Mouse (Mus musculus) midbrain, embryonic 12.5 days (tissue): ENCODE measurements around the gene Vezt. TPM values are rescaled to one million over a fixed set of nuclear protein-coding genes. Genes with fewer than 3 reads are reported as not detected.

Experiments
- ATAC-seq: fragments of 200-750 bp; cut with Nextera tagmentation; 2 replicates; pipeline ENCODE4 v1.8.0; 2017; ENCODE audit warnings: low read depth, moderate TSS enrichment, moderate library complexity; ENCODE audit not compliant: low FRiP score
- H3K27ac ChIP-seq: fragments of 300-500 bp; sonication (generic); replicated peaks from 2 replicates; pipeline ENCODE4 v1.5.1; 2016; ENCODE audit warnings: mild to moderate bottlenecking
- H3K27me3 ChIP-seq: fragments of 300-500 bp; sonication (generic); 2 replicates; pipeline ENCODE4 v1.6.1; 2016; ENCODE audit warnings: mild to moderate bottlenecking
- H3K36me3 ChIP-seq: fragments of 300-500 bp; sonication (generic); 2 replicates; pipeline ENCODE4 v1.6.1; 2016
- H3K4me1 ChIP-seq: fragments of 300-500 bp; sonication (generic); 2 replicates; pipeline ENCODE4 v1.6.1; 2016
- H3K4me2 ChIP-seq: fragments of 300-500 bp; sonication (generic); replicated peaks from 2 replicates; pipeline ENCODE4 v1.6.1; 2016; ENCODE audit warnings: mild to moderate bottlenecking, moderate library complexity
- H3K4me3 ChIP-seq: fragments of 300-500 bp; sonication (generic); 2 replicates; pipeline ENCODE4 v1.5.1; 2016; ENCODE audit warnings: mild to moderate bottlenecking
- H3K9ac ChIP-seq: fragments of 300-500 bp; sonication (generic); replicated peaks from 2 replicates; pipeline ENCODE4 v1.6.1; 2016; ENCODE audit warnings: mild to moderate bottlenecking, moderate library complexity
- H3K9me3 ChIP-seq: fragments of 300-500 bp; sonication (generic); 2 replicates; pipeline ENCODE4 v1.6.1; 2016; ENCODE audit warnings: mild to moderate bottlenecking
- WGBS: fragments of 180-500 bp; shearing (Covaris S2); methylation state at CpG from one replicate; pipeline ENCODE4 v1.1.7; 2016; 5-methylcytosine and 5-hydroxymethylcytosine counted together
- polyA plus RNA-seq: library from polyadenylated mRNA; unstranded; fragments of >200 nt; fragmentation: Nextera tagmentation; extraction: Ambion mirVana; gene quantifications from 2 replicates; pipeline ENCODE4 v1.2.1, GENCODE M21; 2016

The Vezt gene
- polyA plus RNA-seq, 1 experiment from 2014 or later = 55.2 TPM

DNA sequence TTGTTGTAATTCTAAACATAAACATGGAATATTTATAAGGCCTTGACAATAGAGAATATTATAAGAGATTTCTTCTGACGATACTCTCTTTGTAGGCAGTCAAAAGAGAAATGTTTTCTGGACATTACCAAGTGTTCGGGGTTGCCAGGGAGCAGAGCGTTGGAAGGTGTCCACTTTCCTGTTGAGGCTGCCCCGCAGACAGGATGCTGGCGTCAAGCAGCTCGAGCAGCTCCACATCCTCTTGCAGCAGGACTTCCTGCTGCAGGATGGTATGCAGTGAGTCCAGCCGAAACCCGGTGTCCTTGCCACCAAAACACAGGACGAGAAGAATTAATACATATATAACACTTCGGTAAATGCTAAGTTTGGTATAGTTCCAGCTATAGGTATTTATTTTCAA, 35.4 kb downstream of the Vezt start:
- no peak overlapping the region for H3K27ac ChIP-seq
- H3K4me3 ChIP-seq = no peak overlapping the region
- no peak for ATAC-seq
- no peaks in the 10 kb centered on the region for H3K27me3 ChIP-seq
- no peaks in the 10 kb centered on the region for H3K9me3 ChIP-seq
- no peaks in the 10 kb centered on the region for H3K4me1 ChIP-seq
- H3K9ac ChIP-seq = no peak overlapping the region
- H3K36me3 ChIP-seq = peaks cover 80% of the 10 kb centered on the region
- WGBS = 95% methylated on average over 10 of the region's 10 CpGs
- H3K4me2 ChIP-seq = no peak overlapping the region

DNA sequence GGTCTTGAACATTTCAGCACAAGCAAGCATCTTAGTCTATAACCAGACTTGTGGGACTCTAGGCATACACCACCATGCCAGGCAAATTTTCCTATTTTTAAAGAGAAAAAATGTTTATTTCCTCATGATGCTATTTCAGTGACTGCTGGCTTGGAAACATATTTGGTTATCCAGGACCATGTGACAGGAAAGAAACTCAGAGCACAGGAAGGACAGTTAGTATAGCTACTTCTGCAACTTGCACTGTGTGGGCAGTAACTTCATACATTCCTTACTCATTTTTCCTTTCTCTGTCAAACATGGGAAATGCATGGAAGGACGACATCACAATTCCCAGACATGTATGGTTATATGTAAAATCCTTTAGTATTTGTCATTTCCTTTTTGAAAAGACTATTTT, 36.3 kb downstream of the Vezt start:
- no peaks in the 10 kb centered on the region for H3K27me3 ChIP-seq
- H3K4me2 ChIP-seq = no peak overlapping the region
- H3K4me3 ChIP-seq = no peak overlapping the region
- no peaks in the 10 kb centered on the region for H3K9me3 ChIP-seq
- H3K9ac ChIP-seq = no peak overlapping the region
- peaks cover 89% of the 10 kb centered on the region for H3K36me3 ChIP-seq
- H3K27ac ChIP-seq = no peak overlapping the region
- H3K4me1 ChIP-seq = no peaks in the 10 kb centered on the region
- 100% methylated on average over 1 of the region's 1 CpGs for WGBS
- ATAC-seq = no peak

GRCm38 (mm10) chr10:93995100-93995499, 40.5 kb downstream of the Vezt start:
- 100% methylated on average over 1 of the region's 1 CpGs for WGBS
- Histone ChIP-seq H3K4me3 (no peak overlapping the region), H3K4me1 (no peaks in the 10 kb centered on the region), H3K36me3 (peaks cover 86% of the 10 kb centered on the region), H3K27ac (no peak overlapping the region), H3K9ac (no peak overlapping the region), H3K9me3 (no peaks in the 10 kb centered on the region), H3K27me3 (no peaks in the 10 kb centered on the region), H3K4me2 (no peak overlapping the region)
- ATAC-seq = no peak

DNA sequence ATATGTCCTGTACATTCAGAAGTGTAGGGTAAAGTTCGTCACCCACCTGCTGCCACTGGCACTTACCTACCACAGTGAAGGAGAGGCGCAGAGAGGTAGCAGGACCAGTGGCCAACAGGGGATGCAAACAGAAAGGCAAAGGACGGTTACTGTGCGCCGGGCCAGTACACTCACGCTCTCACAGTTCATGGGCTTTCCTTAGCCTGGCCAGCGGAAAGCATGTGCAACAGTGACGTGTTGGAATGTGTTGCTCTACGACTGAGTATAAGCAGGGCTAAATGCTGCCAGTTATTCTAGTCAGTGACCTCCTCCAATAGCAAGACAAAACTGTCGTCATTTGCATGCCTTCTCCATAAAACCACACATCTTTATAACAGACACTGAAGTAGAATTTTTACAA, 41.5 kb downstream of the Vezt start:
- Histone ChIP-seq H3K9me3 (no peaks in the 10 kb centered on the region), H3K4me2 (no peak overlapping the region), H3K4me3 (no peak overlapping the region), H3K27ac (no peak overlapping the region), H3K36me3 (peaks cover 86% of the 10 kb centered on the region), H3K4me1 (no peaks in the 10 kb centered on the region), H3K9ac (no peak overlapping the region), H3K27me3 (no peaks in the 10 kb centered on the region)
- WGBS = 96% methylated on average over 10 of the region's 10 CpGs
- ATAC-seq = no peak

DNA sequence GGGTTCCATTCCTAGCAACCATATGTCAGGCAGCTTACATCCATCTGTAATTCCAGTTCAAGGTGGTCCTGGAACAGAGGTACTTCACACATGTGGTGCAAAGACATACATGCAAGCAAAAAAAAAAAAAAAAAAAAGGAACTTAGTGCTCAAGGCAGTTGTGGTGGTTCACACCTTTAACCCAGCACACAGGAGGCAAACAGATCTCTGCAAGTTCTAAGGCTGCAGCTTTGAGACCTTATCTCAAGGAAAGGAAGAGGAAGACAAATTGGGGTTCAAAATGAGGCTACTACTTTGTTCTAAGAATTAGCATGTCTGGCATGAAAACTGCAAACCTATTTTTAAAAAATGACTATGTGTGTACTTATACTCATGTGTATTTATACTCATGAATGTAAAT, 50.3 kb downstream of the Vezt start:
- Histone ChIP-seq H3K27me3 (no peaks in the 10 kb centered on the region), H3K4me3 (no peak overlapping the region), H3K9me3 (no peaks in the 10 kb centered on the region), H3K36me3 (peaks cover 64% of the 10 kb centered on the region), H3K9ac (no peak overlapping the region), H3K27ac (no peak overlapping the region), H3K4me1 (no peaks in the 10 kb centered on the region), H3K4me2 (no peak overlapping the region)
- no peak for ATAC-seq

DNA sequence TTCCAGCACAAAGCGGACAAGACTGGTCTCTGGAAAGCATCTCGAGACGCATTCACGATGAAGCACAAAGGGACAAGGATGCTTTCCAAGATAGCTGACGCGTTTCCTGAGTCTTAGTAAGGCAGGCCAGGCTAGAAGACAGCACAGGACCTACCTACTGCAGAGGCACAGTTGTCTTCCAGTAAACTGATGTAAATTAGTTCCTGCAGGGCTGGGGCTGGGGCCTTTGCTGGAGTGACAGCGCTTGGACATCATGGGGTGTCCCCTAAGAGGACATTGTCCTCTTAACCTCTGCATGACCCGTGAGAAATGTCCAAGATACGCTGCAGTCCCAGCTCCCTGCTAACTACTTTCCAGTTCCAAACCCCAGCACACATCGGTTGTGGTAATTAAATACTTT, 66.3 kb downstream of the Vezt start:
- no peak for ATAC-seq
- no peaks in the 10 kb centered on the region for H3K9me3 ChIP-seq
- H3K4me2 ChIP-seq = no peak overlapping the region
- peaks cover 49% of the 10 kb centered on the region for H3K36me3 ChIP-seq
- no peaks in the 10 kb centered on the region for H3K27me3 ChIP-seq
- H3K4me1 ChIP-seq = no peaks in the 10 kb centered on the region
- no peak overlapping the region for H3K9ac ChIP-seq
- H3K4me3 ChIP-seq = no peak overlapping the region
- WGBS = 36% methylated on average over 10 of the region's 10 CpGs
- H3K27ac ChIP-seq = no peak overlapping the region

DNA sequence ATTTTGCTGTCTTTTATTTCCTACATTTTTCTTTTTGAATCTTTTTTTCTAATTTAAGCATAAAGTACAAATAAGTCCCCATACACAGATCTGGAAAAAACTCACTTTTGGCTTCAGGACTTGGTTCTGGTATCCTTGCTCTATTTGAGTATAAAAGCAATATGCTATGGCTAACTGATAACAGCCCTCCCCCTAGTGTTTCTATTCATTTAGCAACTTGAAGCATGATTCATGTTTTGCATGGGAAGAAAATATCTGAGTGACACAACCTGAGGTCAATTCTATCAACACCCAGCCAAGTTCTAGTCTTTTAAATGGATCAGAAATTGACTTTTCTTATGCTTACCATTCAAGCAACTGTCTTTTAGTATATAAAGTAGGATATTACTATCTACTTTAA, 68.1 kb downstream of the Vezt start:
- Histone ChIP-seq H3K36me3 (peaks cover 37% of the 10 kb centered on the region), H3K9ac (no peak overlapping the region), H3K4me1 (no peaks in the 10 kb centered on the region), H3K4me2 (no peak overlapping the region), H3K27me3 (no peaks in the 10 kb centered on the region), H3K27ac (no peak overlapping the region), H3K4me3 (no peak overlapping the region), H3K9me3 (no peaks in the 10 kb centered on the region)
- ATAC-seq = no peak

DNA sequence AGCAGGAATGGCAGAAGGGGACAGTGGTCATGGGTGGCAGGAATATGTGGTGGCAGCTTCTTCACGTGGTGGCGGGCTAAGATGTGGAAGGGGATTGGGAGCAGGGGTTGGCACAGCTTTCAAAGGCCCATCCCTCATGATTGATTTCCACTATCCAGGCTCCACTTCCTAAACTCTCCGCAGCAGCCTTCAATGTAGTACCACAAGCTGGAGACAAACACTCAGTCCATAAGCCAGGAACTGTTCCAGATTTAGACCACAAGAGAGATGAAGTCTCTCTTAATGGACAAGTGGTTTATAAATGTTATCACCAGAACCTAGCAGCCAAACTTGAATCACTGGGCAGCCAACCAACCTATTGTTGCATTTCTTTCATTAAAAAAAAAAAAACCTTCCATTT, 81.6 kb downstream of the Vezt start:
- H3K4me2 ChIP-seq = no peak overlapping the region
- H3K27me3 ChIP-seq = no peaks in the 10 kb centered on the region
- H3K9ac ChIP-seq = no peak overlapping the region
- H3K27ac ChIP-seq = no peak overlapping the region
- no peak for ATAC-seq
- H3K36me3 ChIP-seq = no peaks in the 10 kb centered on the region
- H3K4me3 ChIP-seq = no peak overlapping the region
- 84% methylated on average over 3 of the region's 3 CpGs for WGBS
- H3K9me3 ChIP-seq = no peaks in the 10 kb centered on the region
- no peaks in the 10 kb centered on the region for H3K4me1 ChIP-seq

DNA sequence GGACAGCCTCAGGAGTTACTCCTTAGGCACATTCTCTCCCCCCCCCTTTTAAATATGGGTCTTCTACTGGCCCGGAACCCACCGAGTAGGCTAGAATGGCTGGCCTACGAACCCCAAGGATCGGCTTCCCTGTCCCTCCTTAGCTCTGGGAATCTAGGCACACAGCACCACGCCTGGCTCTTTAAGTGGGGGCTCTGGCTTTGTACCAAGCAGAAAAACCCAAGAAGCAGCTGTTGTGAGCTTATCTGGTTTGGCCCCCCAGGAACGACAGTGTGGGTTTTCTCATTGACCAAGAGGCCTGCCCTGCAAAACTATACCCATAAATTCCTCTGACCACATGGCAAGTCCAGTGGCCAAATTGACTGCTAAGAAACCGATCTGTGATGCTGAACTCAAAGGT, 82.1 kb downstream of the Vezt start:
- Histone ChIP-seq H3K9me3 (no peaks in the 10 kb centered on the region), H3K4me2 (no peak overlapping the region), H3K4me3 (no peak overlapping the region), H3K27ac (no peak overlapping the region), H3K9ac (no peak overlapping the region), H3K27me3 (no peaks in the 10 kb centered on the region), H3K4me1 (no peaks in the 10 kb centered on the region), H3K36me3 (no peaks in the 10 kb centered on the region)
- 88% methylated on average over 7 of the region's 7 CpGs for WGBS
- no peak for ATAC-seq

DNA sequence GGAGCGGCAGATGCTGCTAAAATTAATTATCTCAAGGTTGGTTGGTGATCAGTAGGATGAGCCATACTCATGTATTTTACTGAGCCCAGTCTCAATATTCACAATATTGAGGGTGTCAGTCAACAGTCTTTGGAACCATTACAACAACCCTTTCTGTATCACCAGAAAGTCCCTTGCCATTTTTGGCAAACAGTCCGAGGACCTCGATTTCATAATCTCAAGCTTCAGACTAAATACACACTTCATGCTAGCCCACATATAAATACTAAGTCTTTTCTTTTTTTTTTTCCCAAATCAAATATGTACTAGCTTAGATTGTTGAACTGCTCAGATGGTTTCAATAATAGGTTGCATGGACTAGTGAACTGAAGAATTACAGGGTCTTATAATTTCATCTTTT, 84.6 kb downstream of the Vezt start:
- no peak overlapping the region for H3K9ac ChIP-seq
- no peaks in the 10 kb centered on the region for H3K27me3 ChIP-seq
- ATAC-seq = no peak
- H3K4me1 ChIP-seq = no peaks in the 10 kb centered on the region
- H3K36me3 ChIP-seq = no peaks in the 10 kb centered on the region
- 95% methylated on average over 3 of the region's 3 CpGs for WGBS
- no peak overlapping the region for H3K4me3 ChIP-seq
- H3K27ac ChIP-seq = no peak overlapping the region
- H3K9me3 ChIP-seq = no peaks in the 10 kb centered on the region
- H3K4me2 ChIP-seq = no peak overlapping the region

- H3K4me3 ChIP-seq = no peak overlapping the region
- ATAC-seq = no peak
- H3K9ac ChIP-seq = no peak overlapping the region
- H3K4me2 ChIP-seq = no peak overlapping the region
- H3K9me3 ChIP-seq = no peaks in the 10 kb centered on the region
- WGBS = 95% methylated on average over 2 of the region's 2 CpGs
- H3K36me3 ChIP-seq = no peaks in the 10 kb centered on the region
- no peaks in the 10 kb centered on the region for H3K27me3 ChIP-seq
- H3K27ac ChIP-seq = no peak overlapping the region
- no peaks in the 10 kb centered on the region for H3K4me1 ChIP-seq
These were observed 85.7 kb downstream of the Vezt start for GRCm38 (mm10) chr10:93949921-93950320.

- Histone ChIP-seq H3K9ac (no peak overlapping the region), H3K27me3 (no peaks in the 10 kb centered on the region), H3K4me3 (no peak overlapping the region), H3K9me3 (no peaks in the 10 kb centered on the region), H3K4me1 (no peaks in the 10 kb centered on the region), H3K27ac (no peak overlapping the region), H3K36me3 (no peaks in the 10 kb centered on the region), H3K4me2 (no peak overlapping the region)
- ATAC-seq = no peak
- whole genome bisulfite sequencing = 76% methylated on average over 9 of the region's 9 CpGs
These were observed 89.6 kb downstream of the Vezt start for GRCm38 (mm10) chr10:93945843-93946499.

DNA sequence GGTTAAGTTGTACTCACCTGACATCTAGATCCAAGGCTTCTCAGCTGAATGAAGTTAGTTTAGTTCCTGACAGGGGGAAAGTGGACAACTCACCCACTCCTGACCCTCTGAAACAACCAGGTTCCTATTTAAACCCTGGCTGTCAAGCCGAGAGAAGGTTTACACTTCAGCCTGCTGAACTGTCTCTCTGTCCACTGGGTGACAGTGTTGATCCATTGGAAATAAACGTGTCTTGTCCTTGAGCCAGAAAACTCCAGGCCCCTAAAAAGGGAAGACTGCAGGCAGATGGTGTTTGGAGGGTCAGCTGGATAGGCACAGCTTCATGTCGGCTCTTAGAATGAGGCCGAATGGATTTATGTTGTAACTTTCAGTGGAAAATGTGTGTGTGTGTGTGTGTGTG, 90.3 kb downstream of the Vezt start:
- ATAC-seq = no peak
- H3K4me1 ChIP-seq = no peaks in the 10 kb centered on the region
- no peak overlapping the region for H3K4me3 ChIP-seq
- WGBS = 55% methylated on average over 4 of the region's 4 CpGs
- no peaks in the 10 kb centered on the region for H3K9me3 ChIP-seq
- H3K4me2 ChIP-seq = no peak overlapping the region
- H3K9ac ChIP-seq = no peak overlapping the region
- no peaks in the 10 kb centered on the region for H3K27me3 ChIP-seq
- no peaks in the 10 kb centered on the region for H3K36me3 ChIP-seq
- H3K27ac ChIP-seq = no peak overlapping the region
